Mouse (Mus musculus): ENCODE data around the gene Ralgps1.

DNA sequence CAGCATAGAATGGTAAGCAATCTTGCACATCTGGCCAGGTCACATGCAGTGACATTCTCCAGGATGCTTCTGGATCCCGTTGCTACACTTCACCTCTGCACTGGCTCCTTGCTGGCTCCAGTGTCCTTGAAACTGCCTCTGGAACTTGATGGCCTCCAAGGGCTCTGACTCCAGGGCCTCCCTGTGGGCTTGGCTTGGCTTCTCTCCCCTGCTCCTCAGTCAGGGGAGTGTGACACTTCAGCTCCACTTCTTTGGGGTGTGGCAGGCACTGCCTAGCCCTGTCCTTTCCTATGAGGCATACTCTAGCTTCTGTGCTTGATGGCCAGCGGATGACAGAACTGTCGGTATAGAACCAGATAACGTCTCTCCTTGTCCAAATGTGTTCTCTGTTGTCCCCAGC lies 224.3 kb downstream of the Ralgps1 start:
- TF ChIP-seq MAZ (IDR thresholded peaks at IDR 0.05; ENCODE audit: low read depth, low read length) = no peak
- TF ChIP-seq EP300 (IDR thresholded peaks at IDR 0.05; ENCODE audit: low read depth in 1 of 2, low read length in 2 of 2) = no peak
- no peak for TF ChIP-seq ZC3H11A (IDR thresholded peaks at IDR 0.05; ENCODE audit: low read depth, low read length)
- TF ChIP-seq ELF1 (IDR thresholded peaks at IDR 0.05; ENCODE audit: low read depth, low read length) = no peak
- no peak for TF ChIP-seq E2F4 (IDR thresholded peaks at IDR 0.05; ENCODE audit: borderline replicate concordance, low read depth, low read length)
- TF ChIP-seq CTCF (IDR thresholded peaks at IDR 0.05 in 2 of 3, conservative IDR thresholded peaks at IDR 0.05 in 1 of 3; ENCODE audit: control insufficient read depth in 1 of 3, insufficient read depth in 1 of 3, low read depth in 2 of 3, low read length in 3 of 3, poor library complexity in 1 of 3, severe bottlenecking in 1 of 3) = no peak

Measured in MEL (cell line).